Mouse (Mus musculus): ENCODE data around the gene Ciz1. TPM values are rescaled to one million over a fixed set of nuclear protein-coding genes. Genes with fewer than 3 reads are reported as not detected.
"Not testable (repeated sequence)": the region's sequence is repeated elsewhere in the genome, so short reads cannot be mapped to it uniquely, and the experiment has no call there.

Gene Ciz1
- polyA plus RNA-seq, 2 experiments from 2014 or later = 38.8 to 51.6 TPM

- ATAC-seq = no peak
Measured at GRCm38 (mm10) chr2:32347019-32347418, 5.1 kb upstream of the Ciz1 start.

GRCm38 (mm10) chr2:32348311-32348710, 3.8 kb upstream of the Ciz1 start:
- no peak for ATAC-seq

- no peak for ATAC-seq
Measured at GRCm38 (mm10) chr2:32349625-32350255, 2.4 kb upstream of the Ciz1 start.

- ATAC-seq = no peak
Measured at GRCm38 (mm10) chr2:32350471-32351051, 1.6 kb upstream of the Ciz1 start.

DNA sequence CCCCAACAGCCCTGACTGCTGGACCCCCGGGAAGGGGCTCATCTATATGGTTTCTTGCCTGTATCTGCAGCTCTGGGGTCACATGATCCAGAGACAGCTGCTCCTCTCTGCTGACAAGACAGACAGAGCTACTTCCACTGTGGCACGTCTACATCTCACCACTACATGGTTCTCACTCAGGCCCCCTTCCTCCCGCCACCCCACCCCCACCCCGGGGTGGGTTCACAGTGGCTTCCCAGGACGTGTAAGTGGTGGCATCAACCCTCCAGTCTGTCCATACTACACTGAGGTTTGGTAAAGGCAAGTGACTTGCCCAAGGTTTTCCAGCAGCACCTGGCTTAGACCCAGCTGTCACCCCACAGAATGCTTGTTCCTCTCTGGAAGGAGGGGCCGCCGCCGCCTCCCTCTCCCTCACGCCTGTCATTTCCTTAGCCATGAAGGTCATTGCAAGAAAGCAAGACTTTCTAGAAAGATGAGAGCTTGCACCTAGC, 611 bp upstream of the Ciz1 start:
- no peak for ATAC-seq

- ATAC-seq = peak; percentile 84
Measured at GRCm38 (mm10) chr2:32353007-32353542, 948 bp downstream of the Ciz1 start, which contains the start of gene Dnm1. TSS of gene Dnm1 (minus strand) at chr2:32353338.

GRCm38 (mm10) chr2:32353836-32354235, 1.7 kb downstream of the Ciz1 start:
- ATAC-seq = no peak

- no peak for ATAC-seq
Measured at GRCm38 (mm10) chr2:32354336-32354895, 2.3 kb downstream of the Ciz1 start.

- ATAC-seq = no peak
Measured at GRCm38 (mm10) chr2:32356216-32356615, 4.1 kb downstream of the Ciz1 start.

- ATAC-seq = no peak
Measured at GRCm38 (mm10) chr2:32357710-32358109, 5.6 kb downstream of the Ciz1 start.

DNA sequence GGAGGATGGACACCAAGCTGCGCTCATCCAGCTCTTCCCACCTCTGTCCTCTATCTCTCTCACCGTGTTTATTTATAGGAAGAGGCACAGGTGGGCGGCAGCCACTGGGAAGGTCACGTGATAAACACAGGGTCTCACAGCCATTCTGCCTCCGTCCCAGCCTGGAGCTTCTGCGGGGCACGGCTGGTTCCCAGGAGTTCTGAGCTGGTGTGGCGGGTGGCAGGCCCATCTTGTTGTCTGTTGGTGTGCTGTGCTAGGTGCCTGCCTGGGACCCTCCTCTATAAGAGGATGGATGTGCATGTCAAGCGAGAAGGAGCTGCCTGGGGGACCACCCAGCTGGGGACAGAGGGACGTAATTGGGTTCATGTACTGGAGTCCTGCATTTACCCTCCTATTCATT, 6.3 kb downstream of the Ciz1 start:
- no peak for ATAC-seq

DNA sequence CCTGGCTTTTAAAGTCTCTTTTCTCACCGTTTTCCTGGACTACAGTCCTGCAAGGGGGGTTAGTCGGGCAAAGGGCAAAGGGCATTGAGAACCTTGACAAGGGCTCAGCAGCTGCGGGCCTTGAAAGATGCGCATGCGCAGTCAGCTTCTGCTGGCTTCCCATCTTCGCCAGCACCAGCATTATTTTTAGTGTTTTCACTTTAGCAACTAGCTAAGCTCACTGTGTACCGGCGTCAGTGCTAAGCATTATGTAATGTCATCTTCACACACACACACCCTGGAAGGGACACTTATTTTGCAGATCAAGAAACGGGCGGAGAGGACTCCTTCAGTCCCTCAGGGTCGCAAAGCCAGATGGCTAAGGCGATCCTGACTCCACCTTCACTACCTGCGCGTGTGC, 8.6 kb downstream of the Ciz1 start:
- no peak for ATAC-seq

DNA sequence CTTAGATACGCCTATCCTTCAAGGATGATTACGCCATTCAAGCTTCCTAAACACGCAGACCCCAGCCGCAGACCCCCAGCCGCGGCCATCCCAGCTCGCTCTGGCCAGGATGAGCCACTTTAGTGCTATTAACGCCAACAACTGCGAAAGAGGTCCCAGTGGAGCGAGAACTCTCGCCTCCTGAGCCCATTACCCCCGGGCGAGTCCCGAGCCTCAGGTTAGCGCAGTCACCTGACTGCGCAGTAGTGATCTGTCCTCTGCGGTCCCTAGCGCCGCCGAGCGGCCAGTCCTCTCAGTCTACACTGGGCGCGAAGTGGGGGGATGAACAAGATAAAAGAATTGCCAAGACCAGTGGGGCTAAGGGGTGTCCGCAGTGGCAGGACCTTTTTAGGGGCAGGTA, 9.3 kb downstream of the Ciz1 start:
- ATAC-seq = no peak

DNA sequence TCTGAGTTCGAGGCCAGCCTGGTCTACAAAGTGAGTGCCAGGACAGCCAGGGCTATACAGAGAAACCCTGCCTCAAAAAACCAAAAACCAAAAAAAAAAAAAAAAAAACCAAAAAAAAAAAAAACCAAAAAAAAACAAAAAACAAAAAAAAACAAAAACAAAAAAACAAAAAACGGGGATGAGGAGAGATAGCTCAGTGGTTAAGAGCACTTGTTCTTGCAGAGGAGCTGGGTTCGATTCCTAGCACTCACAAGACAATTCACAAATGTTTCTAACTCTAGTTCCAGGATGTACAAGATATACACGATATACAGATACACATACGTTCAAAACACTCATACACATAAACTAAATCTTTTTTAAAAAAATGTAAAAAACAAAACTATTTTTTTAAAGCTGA, 10.1 kb downstream of the Ciz1 start:
- ATAC-seq = not testable (repeated sequence)

- ATAC-seq = peak; percentile 69
Measured at GRCm38 (mm10) chr2:32362817-32363340, 10.8 kb downstream of the Ciz1 start.

DNA sequence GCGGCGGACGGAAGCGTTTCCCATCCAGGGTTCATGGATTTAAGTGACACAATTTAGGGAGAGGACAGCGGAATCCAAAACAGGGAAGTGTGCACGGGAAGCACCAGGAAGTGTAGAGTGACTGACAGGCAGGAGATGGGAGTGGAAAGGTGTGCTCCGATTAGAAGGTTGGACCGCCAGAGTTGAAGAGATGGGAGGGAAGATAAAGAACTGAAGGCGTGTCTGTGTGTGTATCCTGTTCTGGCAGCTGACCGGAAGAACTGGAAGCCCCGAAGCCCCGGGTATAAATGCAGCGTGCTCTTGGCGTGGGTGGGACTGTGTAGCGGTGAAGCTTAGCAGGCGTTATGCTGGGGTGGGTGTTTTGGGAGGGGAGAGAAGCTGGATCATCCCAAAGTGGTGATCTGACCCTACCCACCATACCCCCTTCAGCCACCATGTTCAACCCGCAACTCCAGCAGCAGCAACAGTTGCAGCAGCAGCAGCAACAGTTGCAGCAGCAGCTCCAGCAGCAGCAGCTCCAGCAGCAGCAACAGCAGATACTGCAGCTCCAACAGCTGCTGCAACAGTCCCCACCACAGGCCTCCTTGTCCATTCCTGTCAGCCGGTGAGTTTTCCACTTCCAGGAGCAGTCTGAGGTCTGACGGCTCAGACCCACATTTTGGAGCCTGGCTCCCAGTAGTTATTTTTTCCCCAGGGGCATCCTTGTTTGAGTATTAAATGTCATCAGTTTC, 11.4 kb downstream of the Ciz1 start:
- peak; percentile 21 for ATAC-seq

- no peak for ATAC-seq
Measured at GRCm38 (mm10) chr2:32364121-32364520, 12.0 kb downstream of the Ciz1 start.

DNA sequence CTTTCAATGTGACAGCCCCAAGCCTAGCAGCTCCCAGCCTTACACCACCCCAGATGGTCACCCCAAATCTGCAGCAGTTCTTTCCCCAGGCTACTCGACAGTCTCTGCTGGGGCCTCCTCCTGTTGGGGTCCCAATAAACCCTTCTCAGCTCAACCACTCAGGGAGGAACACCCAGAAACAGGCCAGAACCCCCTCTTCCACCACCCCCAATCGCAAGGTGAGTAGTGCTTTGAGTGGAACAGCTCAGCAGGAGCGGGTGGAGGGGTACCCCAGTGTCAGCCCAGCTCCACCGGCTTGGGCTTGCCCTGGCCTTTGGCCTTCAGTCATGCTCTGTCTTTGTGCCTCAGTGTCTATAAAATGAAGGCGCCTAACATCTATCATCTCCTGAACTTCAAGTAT, 15.2 kb downstream of the Ciz1 start:
- ATAC-seq = no peak

DNA sequence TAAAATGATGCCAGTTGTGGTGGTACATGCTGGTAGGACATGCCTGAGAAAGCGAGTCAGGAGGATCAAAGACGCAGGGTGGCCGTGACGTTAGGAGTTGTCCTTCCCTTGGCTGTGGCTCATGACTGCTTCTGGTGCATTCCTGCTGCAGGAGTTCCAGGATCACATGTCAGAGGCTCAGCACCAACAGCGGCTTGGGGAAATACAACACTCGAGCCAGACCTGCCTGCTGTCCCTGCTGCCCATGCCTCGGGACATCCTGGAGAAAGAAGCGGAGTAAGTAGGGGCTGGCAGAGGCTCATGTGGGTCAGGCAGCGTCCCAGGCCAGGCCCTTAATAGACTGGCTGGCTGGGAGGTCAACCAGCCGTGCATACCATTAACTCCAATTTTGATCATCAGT, 22.1 kb downstream of the Ciz1 start:
- no peak for ATAC-seq

GRCm38 (mm10) chr2:32375317-32375940, 23.3 kb downstream of the Ciz1 start:
- no peak for ATAC-seq

- ATAC-seq = no peak
Measured at GRCm38 (mm10) chr2:32376963-32377362, 24.8 kb downstream of the Ciz1 start.

- no peak for ATAC-seq
Measured at GRCm38 (mm10) chr2:32380001-32380500, 27.9 kb downstream of the Ciz1 start.
